Mouse (Mus musculus): ENCODE measurements around the gene Gm20388. TPM values are rescaled to one million over a fixed set of nuclear protein-coding genes. Genes with fewer than 3 reads are reported as not detected.

Gene Gm20388
- polyA plus RNA-seq, 1 experiment from 2014 or later, result not detected

- Histone ChIP-seq H3K27me3 (replicated peaks; ENCODE audit: control insufficient read depth, insufficient read depth, low read length) (no peaks in the 10 kb centered on the region), H3K27ac (ENCODE audit: low read depth, low read length) (peak overlapping the region; percentile 75), H3K4me2 (replicated peaks; ENCODE audit: low read depth) (no peak overlapping the region), H3K9me3 (ENCODE audit: control insufficient read depth) (no peaks in the 10 kb centered on the region), H3K36me3 (ENCODE audit: control insufficient read depth, insufficient read depth) (no peaks in the 10 kb centered on the region), H3K4me1 (replicated peaks; ENCODE audit: control insufficient read depth, insufficient read depth, low read length) (no peaks in the 10 kb centered on the region), H3K4me3 (ENCODE audit: low read depth, low read length) (no peak overlapping the region), H3K9ac (ENCODE audit: low read depth, low read length) (no peak overlapping the region)
- TF ChIP-seq CTCF (IDR thresholded peaks at IDR 0.05; ENCODE audit: low read depth), result peak; percentile 50
- peak; percentile 54 for ATAC-seq
- WGBS, result 47% methylated on average over 24 of the region's 24 CpGs
Observed at GRCm38 (mm10) chr8:120860423-120861126, 949.9 kb downstream of the Gm20388 start.

- no peak overlapping the region for H3K9ac ChIP-seq (ENCODE audit: low read depth, low read length)
- no peak overlapping the region for H3K27ac ChIP-seq (ENCODE audit: low read depth, low read length)
- H3K4me1 ChIP-seq (replicated peaks; ENCODE audit: control insufficient read depth, insufficient read depth, low read length), result no peaks in the 10 kb centered on the region
- ATAC-seq, result no peak
- no peaks in the 10 kb centered on the region for H3K9me3 ChIP-seq (ENCODE audit: control insufficient read depth)
- H3K4me2 ChIP-seq (replicated peaks; ENCODE audit: low read depth), result no peak overlapping the region
- WGBS, result 86% methylated on average over 4 of the region's 4 CpGs
- H3K27me3 ChIP-seq (replicated peaks; ENCODE audit: control insufficient read depth, insufficient read depth, low read length), result no peaks in the 10 kb centered on the region
- no peak overlapping the region for H3K4me3 ChIP-seq (ENCODE audit: low read depth, low read length)
- H3K36me3 ChIP-seq (ENCODE audit: control insufficient read depth, insufficient read depth), result no peaks in the 10 kb centered on the region
- no peak for TF ChIP-seq CTCF (IDR thresholded peaks at IDR 0.05; ENCODE audit: low read depth)
Observed at GRCm38 (mm10) chr8:120863683-120864082, 953.0 kb downstream of the Gm20388 start.

GRCm38 (mm10) chr8:120867386-120867785 is 956.7 kb downstream of the Gm20388 start:
- 54% methylated on average over 6 of the region's 6 CpGs for WGBS
- no peak for TF ChIP-seq CTCF (IDR thresholded peaks at IDR 0.05; ENCODE audit: low read depth)
- no peak for ATAC-seq

GRCm38 (mm10) chr8:120872661-120873060 is 962.0 kb downstream of the Gm20388 start:
- Histone ChIP-seq H3K4me1 (replicated peaks; ENCODE audit: control insufficient read depth, insufficient read depth, low read length) (no peaks in the 10 kb centered on the region), H3K27me3 (replicated peaks; ENCODE audit: control insufficient read depth, insufficient read depth, low read length) (no peaks in the 10 kb centered on the region), H3K27ac (ENCODE audit: low read depth, low read length) (no peak overlapping the region), H3K4me2 (replicated peaks; ENCODE audit: low read depth) (no peak overlapping the region), H3K9me3 (ENCODE audit: control insufficient read depth) (no peaks in the 10 kb centered on the region), H3K9ac (ENCODE audit: low read depth, low read length) (no peak overlapping the region), H3K4me3 (ENCODE audit: low read depth, low read length) (no peak overlapping the region), H3K36me3 (ENCODE audit: control insufficient read depth, insufficient read depth) (no peaks in the 10 kb centered on the region)
- 79% methylated on average over 6 of the region's 6 CpGs for WGBS
- no peak for TF ChIP-seq CTCF (IDR thresholded peaks at IDR 0.05; ENCODE audit: low read depth)
- ATAC-seq, result no peak

More at GRCm38 (mm10) chr8:120867386-120867785, 956.7 kb downstream of the Gm20388 start:
- H3K9me3 ChIP-seq (ENCODE audit: control insufficient read depth), result no peaks in the 10 kb centered on the region
- H3K36me3 ChIP-seq (ENCODE audit: control insufficient read depth, insufficient read depth), result no peaks in the 10 kb centered on the region
- H3K4me1 ChIP-seq (replicated peaks; ENCODE audit: control insufficient read depth, insufficient read depth, low read length), result no peaks in the 10 kb centered on the region
- H3K4me2 ChIP-seq (replicated peaks; ENCODE audit: low read depth), result no peak overlapping the region
- no peak overlapping the region for H3K27ac ChIP-seq (ENCODE audit: low read depth, low read length)
- H3K4me3 ChIP-seq (ENCODE audit: low read depth, low read length), result no peak overlapping the region
- no peaks in the 10 kb centered on the region for H3K27me3 ChIP-seq (replicated peaks; ENCODE audit: control insufficient read depth, insufficient read depth, low read length)
- no peak overlapping the region for H3K9ac ChIP-seq (ENCODE audit: low read depth, low read length)

- no peak overlapping the region for H3K9ac ChIP-seq (ENCODE audit: low read depth, low read length)
- no peak for ATAC-seq
- no peaks in the 10 kb centered on the region for H3K9me3 ChIP-seq (ENCODE audit: control insufficient read depth)
- no peak overlapping the region for H3K4me3 ChIP-seq (ENCODE audit: low read depth, low read length)
- H3K4me1 ChIP-seq (replicated peaks; ENCODE audit: control insufficient read depth, insufficient read depth, low read length), result no peaks in the 10 kb centered on the region
- no peak for TF ChIP-seq CTCF (IDR thresholded peaks at IDR 0.05; ENCODE audit: low read depth)
- 44% methylated on average over 24 of the region's 24 CpGs for WGBS
- H3K27me3 ChIP-seq (replicated peaks; ENCODE audit: control insufficient read depth, insufficient read depth, low read length), result no peaks in the 10 kb centered on the region
- no peak overlapping the region for H3K4me2 ChIP-seq (replicated peaks; ENCODE audit: low read depth)
- no peaks in the 10 kb centered on the region for H3K36me3 ChIP-seq (ENCODE audit: control insufficient read depth, insufficient read depth)
- no peak overlapping the region for H3K27ac ChIP-seq (ENCODE audit: low read depth, low read length)
Observed at GRCm38 (mm10) chr8:120876010-120876918, 965.6 kb downstream of the Gm20388 start.

- Histone ChIP-seq H3K4me1 (replicated peaks; ENCODE audit: control insufficient read depth, insufficient read depth, low read length) (no peaks in the 10 kb centered on the region), H3K36me3 (ENCODE audit: control insufficient read depth, insufficient read depth) (no peaks in the 10 kb centered on the region), H3K9me3 (ENCODE audit: control insufficient read depth) (no peaks in the 10 kb centered on the region), H3K9ac (ENCODE audit: low read depth, low read length) (no peak overlapping the region), H3K4me3 (ENCODE audit: low read depth, low read length) (no peak overlapping the region), H3K27ac (ENCODE audit: low read depth, low read length) (no peak overlapping the region), H3K4me2 (replicated peaks; ENCODE audit: low read depth) (no peak overlapping the region), H3K27me3 (replicated peaks; ENCODE audit: control insufficient read depth, insufficient read depth, low read length) (peaks cover 6% of the 10 kb centered on the region; the same call in 1 of the 2 replicates)
- TF ChIP-seq CTCF (IDR thresholded peaks at IDR 0.05; ENCODE audit: low read depth), result no peak
- 73% methylated on average over 7 of the region's 7 CpGs for WGBS
- ATAC-seq, result no peak
Observed at GRCm38 (mm10) chr8:120877005-120877404, 966.4 kb downstream of the Gm20388 start.
